Mouse (Mus musculus) small intestine, adult 2 months (tissue): ENCODE measurements around the gene Olfr582. TPM values are rescaled to one million over a fixed set of nuclear protein-coding genes. Genes with fewer than 3 reads are reported as not detected.

Experiments used
- H3K27ac ChIP-seq: fragments of 200-500 bp; 2 replicates; pipeline ENCODE4 v1.5.1; 2012; ENCODE audit warnings: low read depth, low read length, control low read depth, inconsistent platforms; ENCODE audit not compliant: insufficient read depth
- H3K27me3 ChIP-seq: fragments of 200-500 bp; 2 replicates; pipeline ENCODE4 v1.6.1; 2012; ENCODE audit warnings: mild to moderate bottlenecking, moderate library complexity, low read length, inconsistent platforms; ENCODE audit not compliant: control insufficient read depth, insufficient read depth
- H3K36me3 ChIP-seq: fragments of 200-500 bp; 2 replicates; pipeline ENCODE4 v1.6.1; 2012; ENCODE audit warnings: mild to moderate bottlenecking, low read length, control low read depth, inconsistent platforms; ENCODE audit not compliant: control insufficient read depth, insufficient read depth
- H3K4me1 ChIP-seq: fragments of 200-500 bp; 2 replicates; pipeline ENCODE4 v1.6.1; 2012; ENCODE audit warnings: low read length, inconsistent platforms, mixed read lengths; ENCODE audit not compliant: control insufficient read depth, insufficient read depth, insufficient read length
- H3K4me3 ChIP-seq: fragments of 200-500 bp; 2 replicates; pipeline ENCODE4 v1.5.1; 2012; ENCODE audit warnings: low read depth, mild to moderate bottlenecking, control low read depth, inconsistent platforms, low read length, moderate library complexity
- CTCF ChIP-seq: fragments of 200-500 bp; IDR thresholded peaks from 2 replicates; pipeline ENCODE4 v1.5.1; 2012; ENCODE audit warnings: low read depth, mild to moderate bottlenecking, control low read depth, inconsistent platforms, low read length, moderate library complexity, mixed read lengths; ENCODE audit not compliant: insufficient replicate concordance, insufficient read length; ENCODE audit errors: extremely low read depth
- POLR2A ChIP-seq: fragments of 200-500 bp; IDR thresholded peaks from 2 replicates; pipeline ENCODE4 v1.6.1; 2012; ENCODE audit warnings: low read depth, mild to moderate bottlenecking, control low read depth, inconsistent platforms, low read length, moderate library complexity
- WGBS: fragments of 180-500 bp; shearing (Covaris S2); methylation state at CpG from one replicate; pipeline ENCODE4 v1.1.7; 2018; 5-methylcytosine and 5-hydroxymethylcytosine counted together
- polyA plus RNA-seq: library from polyadenylated mRNA; depleted of rRNA; stranded (reverse); fragments of >200 nt; gene quantifications from 2 replicates; pipeline ENCODE4 v1.2.3, GENCODE M21; 2012; rRNA removed

Olfr582 gene
- polyA plus RNA-seq = not detected in 2 replicates

- Histone ChIP-seq H3K4me1 (no peaks in the 10 kb centered on the region), H3K27ac (no peak within 1 kb of the TSS), H3K36me3 (no peaks in the 10 kb centered on the region), H3K27me3 (no peaks in the 10 kb centered on the region), H3K4me3 (no peak within 1 kb of the TSS)
- TF ChIP-seq CTCF (no peak), POLR2A (no peak)
Measured at GRCm38 (mm10) chr7:103037724-103038123, at the start of gene Olfr582. TSS of gene Olfr582 (plus strand) at chr7:103038024.

DNA sequence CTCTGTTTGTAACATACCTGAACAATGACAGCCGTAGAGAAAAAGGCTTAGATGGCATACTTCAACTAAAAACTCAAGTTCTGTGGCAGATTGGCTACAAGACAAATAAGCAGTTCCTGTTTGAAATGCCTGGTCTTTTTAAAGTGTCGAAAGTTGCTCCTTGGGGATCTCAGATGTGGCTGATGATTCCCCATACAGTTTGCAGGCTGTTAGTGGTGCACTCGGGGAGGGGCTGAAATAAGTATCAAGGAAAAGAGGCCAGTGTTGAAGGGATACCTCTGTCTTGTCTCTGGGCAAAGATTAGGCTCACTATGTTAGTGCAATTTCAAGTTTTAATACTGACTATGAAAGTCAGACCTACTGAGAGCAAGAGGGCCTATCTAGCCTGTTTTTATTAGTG lies 48.6 kb upstream of the Olfr582 start, which contains the start of gene Olfr578:
Olfr578 (minus strand) TSS at position 101 of the 400 bp plus-strand sequence.
- TF ChIP-seq CTCF = no peak
- TF ChIP-seq POLR2A = no peak
- H3K4me3 ChIP-seq = no peak within 1 kb of the TSS
- no peak within 1 kb of the TSS for H3K27ac ChIP-seq
- no peaks in the 10 kb centered on the region for H3K36me3 ChIP-seq
- H3K27me3 ChIP-seq = no peaks in the 10 kb centered on the region
- 58% methylated on average over 3 of the region's 3 CpGs for WGBS
- H3K4me1 ChIP-seq = no peaks in the 10 kb centered on the region

DNA sequence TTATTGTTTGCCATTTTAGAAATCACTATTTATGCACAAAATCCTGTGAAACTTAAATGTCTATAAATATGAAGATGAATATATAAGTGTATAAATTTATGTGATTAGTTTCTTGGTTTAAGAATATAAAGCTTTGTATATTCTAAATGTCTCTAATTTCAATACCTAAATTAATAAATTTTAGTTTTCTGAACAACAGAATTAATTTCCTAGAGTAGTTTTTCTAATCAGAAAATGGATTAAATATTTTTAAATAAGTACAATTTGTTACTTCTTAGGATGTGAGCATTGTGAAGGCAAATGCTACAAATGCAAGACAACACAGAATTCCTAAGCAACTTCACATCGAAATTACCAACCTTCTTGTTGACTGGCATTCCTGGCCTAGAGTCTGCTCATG lies 13.2 kb downstream of the Olfr582 start, which contains the start of gene Olfr583:
Olfr583 (plus strand) TSS at position 301 of the 400 bp plus-strand sequence.
- 77% methylated on average over 1 of the region's 1 CpGs for whole genome bisulfite sequencing
- TF ChIP-seq CTCF = no peak
- TF ChIP-seq POLR2A = no peak

DNA sequence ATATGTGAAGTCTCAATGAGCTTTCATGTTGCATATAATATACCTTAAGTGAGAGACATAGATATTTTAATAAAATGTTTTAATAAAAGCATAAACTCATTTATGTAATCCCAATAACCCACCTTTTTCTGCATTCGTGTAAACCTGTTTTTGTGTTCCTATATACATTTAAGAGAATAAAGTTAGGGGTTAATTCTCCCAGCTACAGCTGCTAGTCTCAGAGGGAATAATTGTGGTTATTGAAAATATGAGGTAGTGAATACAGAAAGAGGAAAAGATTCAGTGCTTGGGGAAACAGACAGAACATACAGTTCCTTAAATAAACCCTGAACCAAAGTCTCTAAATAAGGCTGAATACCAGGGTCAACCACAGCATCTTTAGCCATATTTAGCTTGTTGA lies 43.8 kb downstream of the Olfr582 start, which contains the start of gene Olfr584:
Olfr584 (plus strand) TSS at position 301 of the 400 bp plus-strand sequence.
- TF ChIP-seq POLR2A (no peak), CTCF (no peak)
- WGBS = 84% methylated on average over 1 of the region's 1 CpGs
- H3K36me3 ChIP-seq = no peaks in the 10 kb centered on the region

More for the DNA sequence above, 13.2 kb downstream of the Olfr582 start, which contains the start of gene Olfr583:
- Histone ChIP-seq H3K4me3 (no peak within 1 kb of the TSS), H3K27me3 (no peaks in the 10 kb centered on the region), H3K36me3 (no peaks in the 10 kb centered on the region), H3K4me1 (no peaks in the 10 kb centered on the region), H3K27ac (no peak within 1 kb of the TSS)

More for the DNA sequence above, 43.8 kb downstream of the Olfr582 start, which contains the start of gene Olfr584:
- Histone ChIP-seq H3K4me1 (no peaks in the 10 kb centered on the region), H3K4me3 (no peak within 1 kb of the TSS), H3K27ac (no peak within 1 kb of the TSS), H3K27me3 (no peaks in the 10 kb centered on the region)

Other genes with a start within 250 kb of the Olfr582 start
- gene Olfr564, start 234.5 kb upstream of the Olfr582 start, polyA plus RNA-seq = not detected in 2 replicates
- gene Olfr566, start 179.3 kb upstream of the Olfr582 start, polyA plus RNA-seq = not detected in 2 replicates
- gene Olfr568, start 160.9 kb upstream of the Olfr582 start, polyA plus RNA-seq = not detected in 2 replicates
- gene Olfr569, start 147.1 kb upstream of the Olfr582 start, polyA plus RNA-seq = not detected in 2 replicates
- gene Olfr570, start 143.4 kb upstream of the Olfr582 start, polyA plus RNA-seq = not detected in 2 replicates
- not detected in 2 replicates for gene Olfr571, start 120.5 kb upstream of the Olfr582 start, polyA plus RNA-seq
- gene Olfr572, start 113.6 kb upstream of the Olfr582 start, polyA plus RNA-seq = not detected in 2 replicates
- gene Olfr573-ps1, start 95.4 kb upstream of the Olfr582 start, polyA plus RNA-seq = not detected in 2 replicates
- gene Olfr574, start 89.6 kb upstream of the Olfr582 start, polyA plus RNA-seq = not detected in 2 replicates
- not detected in 2 replicates for gene Olfr575, start 79.2 kb upstream of the Olfr582 start, polyA plus RNA-seq
- gene Olfr576, start 75.4 kb upstream of the Olfr582 start, polyA plus RNA-seq = not detected in 2 replicates
- not detected in 2 replicates for gene Olfr577, start 62.1 kb upstream of the Olfr582 start, polyA plus RNA-seq
- gene Olfr578, start 48.7 kb upstream of the Olfr582 start, polyA plus RNA-seq = not detected in 2 replicates
- gene Olfr583, start 13.3 kb downstream of the Olfr582 start, polyA plus RNA-seq = not detected in 2 replicates
- not detected in 2 replicates for gene Olfr584, start 43.9 kb downstream of the Olfr582 start, polyA plus RNA-seq
- gene Olfr585, start 59.7 kb downstream of the Olfr582 start, polyA plus RNA-seq = not detected in 2 replicates
- not detected in 2 replicates for gene Olfr586, start 87.6 kb downstream of the Olfr582 start, polyA plus RNA-seq
- not detected in 2 replicates for gene Olfr588-ps1, start 102.9 kb downstream of the Olfr582 start, polyA plus RNA-seq
- gene Olfr589, start 118.3 kb downstream of the Olfr582 start, polyA plus RNA-seq = not detected in 2 replicates
- not detected in 2 replicates for gene Olfr591, start 140.3 kb downstream of the Olfr582 start, polyA plus RNA-seq
- gene Olfr592, start 146.8 kb downstream of the Olfr582 start, polyA plus RNA-seq = not detected in 2 replicates
- not detected in 2 replicates for gene Olfr593, start 173.8 kb downstream of the Olfr582 start, polyA plus RNA-seq
- not detected in 2 replicates for gene Olfr594, start 179.0 kb downstream of the Olfr582 start, polyA plus RNA-seq
- gene Usp17ld, start 214.5 kb downstream of the Olfr582 start, polyA plus RNA-seq = not detected in 2 replicates